Mouse (Mus musculus): ENCODE data around the gene Tmsb15a.

- TF ChIP-seq POLR2A (IDR thresholded peaks at IDR 0.05; ENCODE audit: insufficient read length, low read depth) (no peak), E2F4 (IDR thresholded peaks at IDR 0.05; ENCODE audit: insufficient read depth) (no peak), USF1 (IDR thresholded peaks at IDR 0.05; ENCODE audit: low read depth) (no peak), TCF12 (IDR thresholded peaks at IDR 0.05; ENCODE audit: insufficient read depth, poor library complexity, severe bottlenecking) (no peak), POLR2AphosphoS2 (IDR thresholded peaks at IDR 0.05; ENCODE audit: insufficient read length, low read depth) (no peak), MAX (IDR thresholded peaks at IDR 0.05; ENCODE audit: low read depth) (no peak), MYOG (IDR thresholded peaks at IDR 0.05; ENCODE audit: control insufficient read depth in 1 of 3, insufficient read depth in 1 of 3, insufficient read length in 2 of 3, low read depth in 2 of 3) (no peak), SRF (IDR thresholded peaks at IDR 0.05; ENCODE audit: control insufficient read depth, insufficient read length, low read depth) (no peak), TCF3 (IDR thresholded peaks at IDR 0.05; ENCODE audit: insufficient read length, low read depth) (no peak), CEBPB (IDR thresholded peaks at IDR 0.05; ENCODE audit: insufficient read depth, poor library complexity, severe bottlenecking) (no peak), REST (IDR thresholded peaks at IDR 0.05; ENCODE audit: insufficient read depth, insufficient read length) (no peak), MYOD1 (IDR thresholded peaks at IDR 0.05; ENCODE audit: control insufficient read depth in 1 of 3, insufficient read length in 2 of 3, low read depth in 2 of 3) (no peak)
Observed at GRCm38 (mm10) chrX:135752832-135753231, 27.8 kb upstream of the Tmsb15a start.

Measured in myocyte (in vitro differentiated cells).